Mouse (Mus musculus): ENCODE measurements around the gene Prmt8. TPM values are rescaled to one million over a fixed set of nuclear protein-coding genes. Genes with fewer than 3 reads are reported as not detected.

Gene Prmt8
- polyA plus RNA-seq, 1 experiment: 187 TPM

- Histone ChIP-seq H3K4me3 (ENCODE audit: insufficient read depth, low read depth, low read length) (no peak overlapping the region), H3K27ac (ENCODE audit: insufficient read depth, low read depth, low read length) (no peak overlapping the region), H3K4me1 (ENCODE audit: control insufficient read depth, insufficient read depth, low read length) (peaks cover 19% of the 10 kb centered on the region)
- 98% methylated on average over 7 of the region's 7 CpGs for WGBS
- TF ChIP-seq POLR2A (IDR thresholded peaks at IDR 0.05; ENCODE audit: insufficient read depth, low read depth, low read length) (no peak), CTCF (IDR thresholded peaks at IDR 0.05; ENCODE audit: insufficient read depth, low read depth, low read length) (no peak)
These were observed 88.5 kb downstream of the Prmt8 start for GRCm38 (mm10) chr6:127680784-127681183.

GRCm38 (mm10) chr6:127678998-127679397, 90.3 kb downstream of the Prmt8 start:
- WGBS: 82% methylated on average over 3 of the region's 3 CpGs
- peaks cover 19% of the 10 kb centered on the region for H3K4me1 ChIP-seq (ENCODE audit: control insufficient read depth, insufficient read depth, low read length)
- TF ChIP-seq CTCF (IDR thresholded peaks at IDR 0.05; ENCODE audit: insufficient read depth, low read depth, low read length) (no peak), POLR2A (IDR thresholded peaks at IDR 0.05; ENCODE audit: insufficient read depth, low read depth, low read length) (no peak)
- no peak overlapping the region for H3K4me3 ChIP-seq (ENCODE audit: insufficient read depth, low read depth, low read length)
- H3K27ac ChIP-seq (ENCODE audit: insufficient read depth, low read depth, low read length): no peak overlapping the region

- Histone ChIP-seq H3K27ac (ENCODE audit: insufficient read depth, low read depth, low read length) (no peak overlapping the region), H3K4me3 (ENCODE audit: insufficient read depth, low read depth, low read length) (no peak overlapping the region), H3K4me1 (ENCODE audit: control insufficient read depth, insufficient read depth, low read length) (peaks cover 15% of the 10 kb centered on the region)
- TF ChIP-seq POLR2A (IDR thresholded peaks at IDR 0.05; ENCODE audit: insufficient read depth, low read depth, low read length): no peak
- TF ChIP-seq CTCF (IDR thresholded peaks at IDR 0.05; ENCODE audit: insufficient read depth, low read depth, low read length): no peak
- WGBS: 53% methylated on average over 9 of the region's 9 CpGs
These were observed 91.0 kb downstream of the Prmt8 start for GRCm38 (mm10) chr6:127678320-127678719.

- Histone ChIP-seq H3K4me1 (ENCODE audit: control insufficient read depth, insufficient read depth, low read length) (peaks cover 15% of the 10 kb centered on the region), H3K27ac (ENCODE audit: insufficient read depth, low read depth, low read length) (no peak overlapping the region), H3K4me3 (ENCODE audit: insufficient read depth, low read depth, low read length) (no peak overlapping the region)
- WGBS: 72% methylated on average over 11 of the region's 11 CpGs
- TF ChIP-seq POLR2A (IDR thresholded peaks at IDR 0.05; ENCODE audit: insufficient read depth, low read depth, low read length) (no peak), CTCF (IDR thresholded peaks at IDR 0.05; ENCODE audit: insufficient read depth, low read depth, low read length) (no peak)
These were observed 92.4 kb downstream of the Prmt8 start for GRCm38 (mm10) chr6:127676866-127677265.

- peaks cover 21% of the 10 kb centered on the region for H3K4me1 ChIP-seq (ENCODE audit: control insufficient read depth, insufficient read depth, low read length)
- TF ChIP-seq CTCF (IDR thresholded peaks at IDR 0.05; ENCODE audit: insufficient read depth, low read depth, low read length) (no peak), POLR2A (IDR thresholded peaks at IDR 0.05; ENCODE audit: insufficient read depth, low read depth, low read length) (no peak)
- H3K4me3 ChIP-seq (ENCODE audit: insufficient read depth, low read depth, low read length): no peak overlapping the region
- WGBS: 90% methylated on average over 7 of the region's 7 CpGs
- no peak overlapping the region for H3K27ac ChIP-seq (ENCODE audit: insufficient read depth, low read depth, low read length)
These were observed 97.2 kb downstream of the Prmt8 start for GRCm38 (mm10) chr6:127672071-127672470.

- WGBS: 86% methylated on average over 4 of the region's 4 CpGs
- Histone ChIP-seq H3K4me3 (ENCODE audit: insufficient read depth, low read depth, low read length) (no peak overlapping the region), H3K27ac (ENCODE audit: insufficient read depth, low read depth, low read length) (no peak overlapping the region), H3K4me1 (ENCODE audit: control insufficient read depth, insufficient read depth, low read length) (peaks cover 21% of the 10 kb centered on the region)
- TF ChIP-seq POLR2A (IDR thresholded peaks at IDR 0.05; ENCODE audit: insufficient read depth, low read depth, low read length) (no peak), CTCF (IDR thresholded peaks at IDR 0.05; ENCODE audit: insufficient read depth, low read depth, low read length) (no peak)
These were observed 99.2 kb downstream of the Prmt8 start for GRCm38 (mm10) chr6:127670031-127670430.

GRCm38 (mm10) chr6:127669313-127669712, 100.0 kb downstream of the Prmt8 start:
- H3K27ac ChIP-seq (ENCODE audit: insufficient read depth, low read depth, low read length): no peak overlapping the region
- WGBS: 42% methylated on average over 4 of the region's 4 CpGs
- peaks cover 25% of the 10 kb centered on the region for H3K4me1 ChIP-seq (ENCODE audit: control insufficient read depth, insufficient read depth, low read length)
- TF ChIP-seq CTCF (IDR thresholded peaks at IDR 0.05; ENCODE audit: insufficient read depth, low read depth, low read length) (no peak), POLR2A (IDR thresholded peaks at IDR 0.05; ENCODE audit: insufficient read depth, low read depth, low read length) (no peak)
- H3K4me3 ChIP-seq (ENCODE audit: insufficient read depth, low read depth, low read length): no peak overlapping the region

GRCm38 (mm10) chr6:127663263-127663662, 106.0 kb downstream of the Prmt8 start:
- TF ChIP-seq CTCF (IDR thresholded peaks at IDR 0.05; ENCODE audit: insufficient read depth, low read depth, low read length): no peak
- no peak for TF ChIP-seq POLR2A (IDR thresholded peaks at IDR 0.05; ENCODE audit: insufficient read depth, low read depth, low read length)
- H3K27ac ChIP-seq (ENCODE audit: insufficient read depth, low read depth, low read length): no peak overlapping the region
- WGBS: 68% methylated on average over 7 of the region's 7 CpGs
- no peak overlapping the region for H3K4me3 ChIP-seq (ENCODE audit: insufficient read depth, low read depth, low read length)
- H3K4me1 ChIP-seq (ENCODE audit: control insufficient read depth, insufficient read depth, low read length): peaks cover 39% of the 10 kb centered on the region

- Histone ChIP-seq H3K4me3 (ENCODE audit: insufficient read depth, low read depth, low read length) (no peak overlapping the region), H3K27ac (ENCODE audit: insufficient read depth, low read depth, low read length) (no peak overlapping the region), H3K4me1 (ENCODE audit: control insufficient read depth, insufficient read depth, low read length) (peaks cover 50% of the 10 kb centered on the region)
- TF ChIP-seq CTCF (IDR thresholded peaks at IDR 0.05; ENCODE audit: insufficient read depth, low read depth, low read length) (no peak), POLR2A (IDR thresholded peaks at IDR 0.05; ENCODE audit: insufficient read depth, low read depth, low read length) (no peak)
- WGBS: 66% methylated on average over 7 of the region's 7 CpGs
These were observed 107.5 kb downstream of the Prmt8 start for GRCm38 (mm10) chr6:127661717-127662292.

Measured in olfactory bulb, adult 2 months (tissue).